Mouse (Mus musculus) forebrain, postnatal 0 days (tissue): ENCODE data around the gene Prorsd1. TPM values are rescaled to one million over a fixed set of nuclear protein-coding genes. Genes with fewer than 3 reads are reported as not detected.

Source experiments
- ATAC-seq: fragments of 200-750 bp; cut with Nextera tagmentation; 2 replicates; pipeline ENCODE4 v1.8.0; 2017; ENCODE audit warnings: mild to moderate bottlenecking, moderate library complexity
- DNase-seq: peaks from one replicate; pipeline ENCODE4 v3.0.0-alpha.2; 2015
- H3K27ac ChIP-seq: fragments of 300-500 bp; sonication (generic); 2 replicates; pipeline ENCODE4 v1.5.1; 2014; ENCODE audit warnings: low read depth, mild to moderate bottlenecking, antibody characterized with exemption, low read length, moderate library complexity, mixed read lengths
- H3K27me3 ChIP-seq: fragments of 300-500 bp; sonication (generic); 2 replicates; pipeline ENCODE4 v1.6.1; 2014; ENCODE audit warnings: mild to moderate bottlenecking, low read length, mixed read lengths; ENCODE audit not compliant: insufficient read depth
- H3K36me3 ChIP-seq: fragments of 300-500 bp; sonication (generic); 2 replicates; pipeline ENCODE4 v1.6.1; 2014; ENCODE audit warnings: mild to moderate bottlenecking, moderate library complexity; ENCODE audit not compliant: insufficient read depth
- H3K4me1 ChIP-seq: fragments of 300-500 bp; sonication (generic); 2 replicates; pipeline ENCODE4 v1.6.1; 2014; ENCODE audit warnings: antibody characterized with exemption; ENCODE audit not compliant: insufficient read depth
- H3K4me2 ChIP-seq: fragments of 300-500 bp; sonication (generic); 2 replicates; pipeline ENCODE4 v1.6.1; 2014; ENCODE audit warnings: low read depth, mild to moderate bottlenecking, moderate library complexity
- H3K4me3 ChIP-seq: fragments of 300-500 bp; sonication (generic); 2 replicates; pipeline ENCODE4 v1.5.1; 2014; ENCODE audit warnings: low read depth, low read length, mixed read lengths
- H3K9ac ChIP-seq: fragments of 300-500 bp; sonication (generic); 2 replicates; pipeline ENCODE4 v1.6.1; 2014; ENCODE audit warnings: mild to moderate bottlenecking
- H3K9me3 ChIP-seq: fragments of 300-500 bp; sonication (generic); 2 replicates; pipeline ENCODE4 v1.6.1; 2016; ENCODE audit warnings: low read length
- CTCF ChIP-seq: sonication (generic); IDR thresholded peaks from 2 replicates; pipeline ENCODE4 v1.5.1; 2016; ENCODE audit warnings: antibody characterized with exemption, control low read depth, low read depth
- WGBS: fragments of 180-500 bp; shearing (Covaris S2); extraction: QIAGEN DNeasy Blood & Tissue Kit; methylation state at CpG from one replicate; pipeline ENCODE4 v1.1.7; 2014; 5-methylcytosine and 5-hydroxymethylcytosine counted together
- polyA plus RNA-seq: library from polyadenylated mRNA; unstranded; fragments of >200 nt; fragmentation: Nextera tagmentation; extraction: Ambion mirVana; gene quantifications from 2 replicates; pipeline ENCODE4 v1.2.1, GENCODE M21; 2015
- total RNA-seq: library from RNA; depleted of rRNA; stranded (reverse); fragments of >200 nt; gene quantifications from 2 replicates; pipeline ENCODE4 v1.2.3, GENCODE M21; 2014; rRNA removed

Gene Prorsd1
- total RNA-seq: 3.5 and 4.5 TPM in 2 replicates
- 5.9 and 6.5 TPM in 2 replicates for polyA plus RNA-seq

DNA sequence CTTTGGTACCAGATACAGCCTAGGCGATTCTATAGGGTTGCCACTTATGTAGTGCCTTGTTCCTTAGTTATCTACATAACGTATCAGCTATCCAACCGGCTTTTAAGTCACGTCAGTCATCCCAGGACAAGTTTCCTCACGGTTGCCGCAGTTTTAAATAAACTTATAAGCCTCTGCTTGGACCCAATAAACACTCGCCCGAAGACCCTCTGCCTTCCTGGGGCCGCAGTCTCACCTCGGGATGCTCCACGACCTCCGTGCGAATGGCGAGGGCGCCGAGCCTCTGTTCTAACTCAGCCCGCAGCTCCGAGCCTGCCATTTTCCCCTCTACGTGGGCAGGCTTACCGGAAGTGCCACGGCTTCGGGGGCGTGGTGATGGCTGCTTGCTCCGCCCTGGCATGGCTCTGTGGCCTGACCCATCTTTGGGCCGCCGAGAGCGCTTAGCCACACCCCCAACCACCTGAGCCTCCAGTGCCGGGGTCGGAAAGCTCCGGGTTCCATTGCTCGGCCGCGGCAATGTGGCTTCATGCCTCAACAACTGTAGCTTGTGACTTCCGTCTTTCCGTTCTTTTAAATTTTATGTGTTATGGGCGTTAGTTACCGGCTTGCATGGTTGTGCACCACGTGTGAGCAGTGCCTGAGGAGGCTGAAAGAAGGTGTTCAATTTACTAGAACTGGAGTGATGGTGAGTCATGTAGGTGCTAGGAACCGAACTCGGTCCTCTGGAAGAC is at the start of gene Prorsd1:
Gene Prorsd1 (minus strand): TSS at position 352 of the 731 bp plus-strand sequence.
- Histone ChIP-seq H3K4me3 (peak within 1 kb of the TSS; percentile 46), H3K9me3 (no peaks in the 10 kb centered on the region), H3K4me1 (no peaks in the 10 kb centered on the region), H3K27me3 (no peaks in the 10 kb centered on the region), H3K27ac (peak within 1 kb of the TSS; percentile 1), H3K36me3 (peaks cover 12% of the 10 kb centered on the region), H3K9ac (peak within 1 kb of the TSS; percentile 19), H3K4me2 (peak within 1 kb of the TSS; percentile 55)
- ATAC-seq (peak; percentile 97), DNase-seq (peak; percentile 84)
- 3% methylated on average over 40 of the region's 40 CpGs for WGBS
- TF ChIP-seq CTCF: no peak

DNA sequence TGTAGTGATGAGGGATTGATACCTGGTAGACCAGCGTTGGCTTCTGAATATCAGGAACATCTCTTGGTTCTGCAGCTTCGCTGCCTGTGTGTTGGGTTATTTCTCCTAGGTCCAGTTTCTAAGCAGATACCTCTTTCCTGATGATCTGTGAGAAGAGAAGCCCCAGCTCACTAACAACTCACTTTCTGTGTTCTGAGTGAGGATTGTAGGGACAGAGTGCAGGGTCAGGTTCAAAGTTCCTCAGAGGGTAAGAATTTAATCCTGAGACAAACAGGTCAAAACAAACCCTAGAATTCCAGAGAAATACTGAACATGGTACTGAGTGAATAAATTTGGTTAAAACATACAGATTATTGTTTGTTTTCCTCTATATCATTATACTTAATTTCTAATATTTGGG is 48.6 kb upstream of the Prorsd1 start:
- ATAC-seq (no peak), DNase-seq (no peak)
- Histone ChIP-seq H3K9ac (no peak overlapping the region), H3K27me3 (no peaks in the 10 kb centered on the region), H3K9me3 (no peaks in the 10 kb centered on the region), H3K36me3 (no peaks in the 10 kb centered on the region), H3K4me1 (no peaks in the 10 kb centered on the region), H3K4me3 (no peak overlapping the region), H3K4me2 (no peak overlapping the region), H3K27ac (no peak overlapping the region)
- WGBS: 94% methylated on average over 2 of the region's 2 CpGs
- TF ChIP-seq CTCF: no peak

DNA sequence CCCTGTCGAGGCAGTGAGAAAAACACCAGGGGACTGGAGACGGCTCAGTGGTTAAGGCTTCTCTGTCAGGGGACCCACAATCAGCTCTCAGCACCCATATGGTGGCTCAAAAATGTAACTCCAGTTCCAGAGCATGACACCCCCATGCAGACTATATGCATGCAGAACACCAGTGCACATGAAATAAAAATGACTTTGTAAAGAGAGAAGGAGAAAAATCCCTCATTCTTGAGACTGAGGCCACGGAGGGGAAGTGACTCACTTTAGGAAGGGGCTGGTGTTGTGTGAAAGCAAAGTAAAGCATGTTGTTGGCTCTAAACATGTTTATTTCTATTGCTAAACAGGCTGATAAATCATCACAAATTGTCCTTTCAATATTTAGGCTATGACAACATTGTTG is 46.2 kb upstream of the Prorsd1 start:
- Histone ChIP-seq H3K4me1 (no peaks in the 10 kb centered on the region), H3K36me3 (no peaks in the 10 kb centered on the region), H3K27me3 (no peaks in the 10 kb centered on the region), H3K27ac (no peak overlapping the region), H3K9ac (no peak overlapping the region), H3K9me3 (no peaks in the 10 kb centered on the region), H3K4me3 (no peak overlapping the region), H3K4me2 (no peak overlapping the region)
- ATAC-seq: no peak
- no peak for TF ChIP-seq CTCF
- 90% methylated on average over 3 of the region's 3 CpGs for WGBS
- no peak for DNase-seq

DNA sequence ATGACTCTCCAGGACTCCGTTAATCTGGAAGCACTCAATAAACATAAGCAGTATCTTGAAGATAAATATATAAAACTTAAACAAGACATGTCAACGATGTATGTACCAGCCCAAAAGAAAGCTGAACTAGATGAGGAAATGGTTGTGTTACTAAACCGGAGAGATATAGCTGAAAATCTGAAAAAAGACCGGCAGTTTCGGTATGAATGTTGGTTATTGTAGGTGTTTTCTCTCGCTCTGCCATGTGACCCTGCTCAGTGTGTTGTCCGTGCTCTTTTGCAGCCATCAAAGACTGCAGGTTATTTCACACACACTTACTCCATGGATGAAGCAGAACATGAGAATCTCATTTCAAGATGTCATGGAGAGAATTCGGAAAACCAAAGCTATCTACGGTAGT is 45.6 kb upstream of the Prorsd1 start:
- Histone ChIP-seq H3K4me1 (no peaks in the 10 kb centered on the region), H3K9ac (no peak overlapping the region), H3K27me3 (no peaks in the 10 kb centered on the region), H3K4me2 (no peak overlapping the region), H3K36me3 (no peaks in the 10 kb centered on the region), H3K9me3 (no peaks in the 10 kb centered on the region), H3K27ac (no peak overlapping the region), H3K4me3 (no peak overlapping the region)
- TF ChIP-seq CTCF: no peak
- 91% methylated on average over 9 of the region's 9 CpGs for WGBS
- DNase-seq (no peak), ATAC-seq (no peak)

DNA sequence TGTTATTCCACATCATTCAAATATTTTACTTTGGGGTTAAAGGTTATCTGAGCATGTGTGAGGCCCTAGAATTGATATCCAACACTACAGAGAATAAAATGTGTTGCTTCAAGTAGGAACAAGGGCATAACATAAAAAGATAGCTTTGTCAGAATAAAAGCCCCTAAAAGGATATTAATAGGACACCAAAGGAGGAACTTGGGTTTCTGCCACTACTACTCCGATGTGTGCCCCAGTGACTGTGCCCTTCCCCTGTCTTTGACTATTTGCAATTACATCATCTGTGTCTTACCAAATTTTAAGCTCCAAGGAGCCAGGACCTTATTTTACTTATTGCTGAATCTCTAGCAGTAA is 34.6 kb upstream of the Prorsd1 start:
- no peak for DNase-seq
- Histone ChIP-seq H3K4me2 (no peak overlapping the region), H3K4me1 (peaks cover 6% of the 10 kb centered on the region; the same call in 1 of the 2 replicates), H3K9ac (no peak overlapping the region), H3K27ac (no peak overlapping the region), H3K27me3 (no peaks in the 10 kb centered on the region), H3K4me3 (no peak overlapping the region), H3K9me3 (no peaks in the 10 kb centered on the region), H3K36me3 (peaks cover 13% of the 10 kb centered on the region)
- no peak for TF ChIP-seq CTCF
- 90% methylated on average over 1 of the region's 1 CpGs for WGBS
- no peak for ATAC-seq

DNA sequence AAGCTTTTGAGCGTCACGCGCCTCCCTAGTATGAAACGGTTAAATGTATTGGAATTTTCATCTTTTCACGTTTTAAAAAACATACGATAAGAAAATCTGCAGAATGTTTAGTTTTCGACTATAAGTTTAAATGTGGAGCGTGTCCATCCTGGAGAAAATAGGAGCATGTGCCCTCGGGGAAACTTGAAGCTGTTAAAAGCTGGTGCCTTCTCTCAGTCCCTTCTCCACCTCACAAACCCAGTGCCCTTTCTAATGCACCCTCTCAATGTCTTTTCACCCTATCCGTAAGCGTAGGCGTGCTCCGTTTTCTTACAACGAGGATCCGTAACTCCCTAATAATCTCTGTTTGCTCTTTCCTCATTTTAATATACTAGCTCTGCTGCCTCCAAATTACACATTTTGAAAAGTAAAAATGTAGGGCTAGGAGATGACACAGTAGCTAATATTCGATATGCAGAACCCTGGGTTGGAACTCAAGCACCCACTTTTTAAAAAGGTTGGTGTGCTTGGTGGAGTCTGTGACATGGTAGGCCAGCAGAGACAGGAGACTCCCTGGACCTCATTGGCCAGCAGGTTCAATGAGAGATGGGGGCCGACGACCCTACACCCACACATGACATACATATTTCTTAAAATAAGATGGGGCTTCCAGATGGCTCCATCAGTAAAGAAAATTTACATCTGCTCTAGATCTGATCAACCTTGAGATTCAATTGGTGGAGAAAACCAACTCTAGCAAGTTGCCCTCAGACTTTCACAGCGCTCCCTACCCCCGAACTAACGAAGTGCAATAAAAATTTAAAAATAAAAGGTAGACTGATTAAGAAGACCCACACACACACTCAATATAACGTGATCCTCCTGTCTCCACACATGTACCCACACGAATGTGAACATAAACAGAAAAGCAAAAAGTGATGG is 33.9 kb upstream of the Prorsd1 start:
- Histone ChIP-seq H3K4me2 (peak overlapping the region; percentile 66), H3K4me3 (peak overlapping the region; percentile 77), H3K27me3 (no peaks in the 10 kb centered on the region), H3K27ac (peak overlapping the region; percentile 82), H3K4me1 (peaks cover 6% of the 10 kb centered on the region; the same call in 1 of the 2 replicates), H3K9me3 (no peaks in the 10 kb centered on the region), H3K9ac (peak overlapping the region; percentile 84), H3K36me3 (peaks cover 19% of the 10 kb centered on the region)
- no peak for TF ChIP-seq CTCF
- 28% methylated on average over 23 of the region's 23 CpGs for WGBS
- DNase-seq (no peak), ATAC-seq (no peak)
